Mouse (Mus musculus): ENCODE measurements at regions not wholly inside any gene's neighbourhood (a gene's known extent, or its start where the extent isn't known, plus 50 kb on each side); places are given as distances from the start of the nearest gene placed in this dataset.

DNA sequence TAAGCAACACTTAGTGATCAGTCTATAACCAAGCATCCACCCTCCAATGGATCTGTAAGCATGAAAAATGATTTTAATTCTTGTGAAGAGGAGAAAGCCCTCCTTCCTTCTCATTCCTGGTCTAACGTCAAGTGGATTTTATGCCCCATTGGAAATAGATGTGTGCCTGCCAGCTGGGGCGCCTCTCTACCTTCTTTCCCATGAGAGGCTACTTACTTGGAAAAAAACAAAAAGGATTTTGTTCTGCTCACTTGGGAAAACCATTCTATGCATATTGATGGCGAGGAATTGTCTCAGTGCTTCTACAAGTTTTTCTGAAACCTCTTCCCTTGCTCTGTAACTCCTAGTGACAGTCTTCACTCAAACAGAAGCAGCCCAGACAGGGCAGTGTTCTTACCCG lies 84.1 kb downstream of the Rnd3 start:
- TF ChIP-seq POLR2A (IDR thresholded peaks at IDR 0.05; ENCODE audit: low read depth, low read length) (no peak), CTCF (IDR thresholded peaks at IDR 0.05; ENCODE audit: borderline replicate concordance, insufficient read depth, low read length) (no peak)
